Mouse (Mus musculus) adrenal gland, postnatal 25 days (tissue): ENCODE measurements around the gene Dcaf12. TPM values are rescaled to one million over a fixed set of nuclear protein-coding genes. Genes with fewer than 3 reads are reported as not detected.

Source experiments
- DNase-seq: peaks from one replicate; pipeline ENCODE4 v3.0.0; 2021; ENCODE audit warnings: mixed read lengths
- long read RNA-seq: library from polyadenylated mRNA; stranded (forward); transcript quantifications from one replicate; pipeline ENCODE4 v2.0.0, GENCODE M21; 2021
- total RNA-seq: library from RNA; stranded (reverse); gene quantifications from 2 replicates; pipeline ENCODE4 v1.2.3, GENCODE M21; 2021

The Dcaf12 gene
- 56.6 and 63.0 TPM in 2 replicates for total RNA-seq
- long read RNA-seq, transcript Dcaf12-201 (9 exons, 3,442 nt), result major isoform, 56 of 79 reads
- long read RNA-seq, partial matches to known transcripts, result 20 of 79 reads
- long read RNA-seq, other reads (novel, unspliced or antisense), result 3 of 79 reads

- DNase-seq, result peak; percentile 95
These were observed at the start of gene Dcaf12 for GRCm38 (mm10) chr4:41314141-41315129. Gene Dcaf12 (minus strand): TSS chr4:41314889.

DNA sequence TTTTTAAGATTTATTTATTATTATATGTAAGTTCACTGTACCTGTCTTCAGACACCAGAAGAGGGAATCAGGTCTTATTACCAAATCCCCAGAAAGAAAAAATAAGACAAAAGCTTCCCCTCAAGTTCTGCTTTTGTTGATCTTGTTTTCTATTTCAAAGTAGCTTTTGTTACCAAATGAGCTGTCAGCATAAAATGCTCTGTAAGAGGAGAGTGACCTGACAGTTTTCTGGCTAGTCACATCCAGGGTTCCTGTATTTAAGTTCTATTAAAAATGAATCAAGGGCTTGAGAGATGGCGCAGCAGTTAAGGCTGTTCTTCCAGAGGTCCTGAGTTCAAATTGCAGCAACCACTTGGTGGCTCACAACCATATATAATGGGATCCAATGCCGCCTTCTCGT, 46.4 kb upstream of the Dcaf12 start:
- DNase-seq, result no peak

- DNase-seq, result no peak
These were observed 44.7 kb upstream of the Dcaf12 start for GRCm38 (mm10) chr4:41359358-41359757.

- DNase-seq, result no peak
These were observed 44.0 kb upstream of the Dcaf12 start for GRCm38 (mm10) chr4:41358669-41359068.

- no peak for DNase-seq
These were observed 42.5 kb upstream of the Dcaf12 start for GRCm38 (mm10) chr4:41357154-41357553.

DNA sequence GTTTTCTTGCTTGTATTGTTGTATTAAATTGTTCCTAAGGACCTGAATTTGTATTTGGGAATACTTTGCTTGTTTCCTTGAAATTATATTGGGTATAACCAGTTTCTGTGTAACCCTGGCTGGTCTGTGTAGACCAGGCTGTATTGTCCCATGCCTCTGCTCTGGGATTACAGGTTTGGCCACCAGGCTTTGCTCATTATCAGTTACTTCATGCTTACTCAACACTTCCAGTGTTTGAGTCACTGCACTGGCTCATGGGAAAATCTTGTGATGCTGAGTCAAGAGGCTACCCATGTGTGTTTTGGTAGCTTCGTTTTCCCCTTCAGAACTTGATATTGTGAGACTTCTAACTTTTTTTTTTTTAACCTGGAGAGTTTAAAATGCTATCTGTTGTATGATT, 38.6 kb upstream of the Dcaf12 start:
- no peak for DNase-seq

- DNase-seq, result no peak
These were observed 38.1 kb upstream of the Dcaf12 start for GRCm38 (mm10) chr4:41352758-41353157.

- DNase-seq, result no peak
These were observed 34.5 kb upstream of the Dcaf12 start for GRCm38 (mm10) chr4:41349199-41349591.

GRCm38 (mm10) chr4:41348584-41349198, 34.0 kb upstream of the Dcaf12 start, which contains the start of gene Ubap1:
Gene Ubap1 (plus strand): TSS chr4:41348996.
- peak; percentile 93 for DNase-seq

DNA sequence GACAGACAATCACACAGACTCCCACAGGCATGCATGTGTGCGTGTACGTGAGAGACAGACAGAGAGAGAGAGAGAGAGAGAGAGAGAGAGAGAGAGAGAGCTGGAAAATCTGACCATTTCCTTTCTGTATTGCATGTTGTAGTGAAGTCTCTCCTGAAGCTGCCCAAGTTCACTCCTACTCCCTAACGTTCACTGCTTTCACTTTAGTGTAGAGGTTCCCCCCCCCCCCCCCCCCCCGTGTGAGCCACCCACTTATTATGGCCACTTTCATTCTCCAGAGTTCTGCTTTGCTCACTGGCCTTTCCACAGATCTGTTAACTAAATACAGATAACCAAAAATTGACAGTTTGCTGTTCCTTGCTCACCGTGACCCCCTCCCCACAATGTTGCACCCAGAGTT, 33.1 kb upstream of the Dcaf12 start:
- DNase-seq, result no peak

- DNase-seq, result no peak
These were observed 31.3 kb upstream of the Dcaf12 start for GRCm38 (mm10) chr4:41346011-41346410.

DNA sequence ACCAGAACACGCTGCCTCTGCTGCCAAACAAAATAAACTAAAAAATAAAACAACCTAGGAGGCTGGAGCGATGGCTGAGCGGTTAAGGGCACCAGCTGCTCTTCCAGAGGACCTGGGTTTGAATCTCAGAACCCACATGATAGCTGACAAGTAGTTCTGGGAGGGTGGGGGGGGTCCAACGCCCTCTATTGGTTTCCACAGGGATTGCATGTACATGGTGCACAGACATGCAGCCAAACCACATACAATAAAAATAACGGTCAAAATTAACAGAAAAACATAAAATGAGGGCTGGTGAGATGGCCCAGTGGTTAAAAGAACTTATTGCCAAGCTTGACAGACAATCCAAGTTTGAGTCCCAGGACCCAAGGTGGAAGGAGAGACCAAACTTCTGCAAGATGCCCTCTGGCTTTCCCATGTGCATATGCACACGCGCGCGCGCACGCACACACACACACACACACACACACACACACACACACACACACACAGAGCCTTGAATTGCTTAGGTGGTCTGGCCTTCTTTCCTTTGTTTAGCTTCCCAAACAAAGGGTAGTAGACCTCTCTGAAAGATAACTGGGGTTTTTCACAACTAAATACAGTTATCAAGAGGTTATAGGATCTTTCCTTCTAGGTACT, 26.3 kb upstream of the Dcaf12 start:
- DNase-seq, result no peak

DNA sequence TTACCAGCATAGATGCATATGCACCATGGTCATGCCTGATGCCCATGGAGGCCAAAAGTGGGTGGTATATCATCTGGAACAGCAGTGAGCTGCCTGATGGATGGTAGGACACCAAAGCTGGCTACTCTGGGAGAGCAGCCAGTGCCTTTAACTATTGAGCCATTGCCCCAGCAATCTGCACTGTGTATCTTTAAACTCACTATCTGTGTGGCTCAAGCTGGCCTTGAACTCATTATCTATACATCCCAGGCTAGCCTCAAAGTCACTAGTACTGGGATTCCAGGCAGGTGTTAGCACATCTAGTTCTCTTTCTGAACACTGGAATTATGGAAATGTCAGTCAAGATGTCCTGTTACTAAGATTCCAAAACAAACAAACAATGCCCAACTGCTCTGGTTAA, 21.9 kb upstream of the Dcaf12 start:
- no peak for DNase-seq

GRCm38 (mm10) chr4:41331698-41332421, 17.2 kb upstream of the Dcaf12 start:
- no peak for DNase-seq

DNA sequence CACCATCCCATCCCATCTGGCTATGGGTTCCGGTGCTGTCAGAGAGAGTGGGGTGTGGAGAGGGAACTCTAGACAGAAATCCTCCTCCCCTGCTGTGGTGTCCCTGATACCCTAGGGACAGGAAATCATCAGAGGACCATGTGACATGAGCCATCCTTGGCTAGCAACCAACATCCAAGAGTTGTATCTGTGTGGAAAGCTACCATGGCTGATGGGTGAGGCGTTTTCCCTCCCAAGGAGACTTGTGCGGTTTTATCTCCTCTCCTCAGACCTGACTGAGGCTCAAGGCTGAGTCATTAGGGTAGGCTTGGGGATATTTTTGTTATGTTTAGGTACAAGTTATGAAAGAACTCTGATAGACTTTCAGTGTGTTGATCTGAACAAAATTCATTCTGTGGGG, 16.4 kb upstream of the Dcaf12 start:
- no peak for DNase-seq

DNA sequence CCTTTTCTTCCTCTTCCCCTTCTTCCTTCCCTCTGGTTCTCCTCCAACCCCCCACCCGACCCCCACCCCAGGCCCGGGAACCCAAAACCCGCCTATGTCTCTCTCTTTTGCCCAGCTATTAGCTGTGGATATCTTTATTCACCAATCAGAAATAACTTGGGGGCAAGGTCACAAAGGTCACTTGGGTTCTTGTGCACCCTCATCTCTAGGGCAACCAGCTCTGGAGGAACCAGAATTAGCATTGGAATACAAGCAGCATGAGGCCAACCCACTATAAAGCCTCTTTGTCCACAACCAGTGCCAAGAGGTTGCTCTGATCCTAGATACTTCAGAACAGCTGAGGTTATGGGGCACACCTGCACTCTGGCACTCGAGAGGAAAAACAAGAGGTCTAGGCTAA, 14.8 kb upstream of the Dcaf12 start:
- no peak for DNase-seq

GRCm38 (mm10) chr4:41326876-41327275, 12.2 kb upstream of the Dcaf12 start:
- no peak for DNase-seq

DNA sequence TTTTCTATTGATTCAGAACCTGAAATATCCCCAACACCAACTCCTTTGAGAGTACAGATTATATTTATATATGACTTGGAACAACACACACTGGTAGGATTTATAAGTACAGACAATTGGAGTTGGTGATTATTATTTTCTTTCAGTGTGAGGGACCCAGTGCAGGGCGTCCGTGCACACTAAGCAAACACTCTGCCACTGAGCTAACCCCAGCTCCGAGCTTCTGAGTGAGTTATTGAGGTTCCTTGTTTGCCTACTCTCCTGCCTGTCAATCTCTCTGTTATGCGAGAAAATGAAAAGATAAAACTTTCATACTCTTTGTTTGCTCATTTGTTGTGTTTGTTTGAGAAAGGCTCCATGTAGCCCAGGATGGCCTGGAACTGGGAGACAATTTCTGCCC, 6.3 kb upstream of the Dcaf12 start:
- no peak for DNase-seq

DNA sequence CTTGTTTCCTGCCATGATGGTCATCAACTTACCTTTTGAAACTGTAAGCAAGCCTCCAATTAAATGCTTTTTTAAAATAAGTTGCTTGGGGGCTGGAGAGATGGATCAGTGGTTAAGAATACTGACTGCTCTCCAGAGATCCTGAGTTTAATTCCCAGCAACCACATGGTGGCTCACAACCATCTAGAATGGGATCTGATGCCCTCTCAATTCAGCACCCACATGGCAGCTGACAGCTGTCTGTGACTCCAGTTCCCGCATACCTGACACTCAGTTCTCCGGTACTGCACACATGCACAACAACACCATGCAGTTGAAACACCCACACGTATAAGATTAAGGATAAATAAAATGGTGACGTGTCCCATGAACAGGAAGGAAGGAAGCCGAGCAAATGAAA, 3.6 kb upstream of the Dcaf12 start:
- DNase-seq, result no peak

GRCm38 (mm10) chr4:41315173-41315572, 484 bp upstream of the Dcaf12 start:
- no peak for DNase-seq

GRCm38 (mm10) chr4:41313722-41314121, 967 bp downstream of the Dcaf12 start:
- DNase-seq, result no peak
